Mouse (Mus musculus) heart, embryonic 14.5 days (tissue): ENCODE results near the gene Ms4a12. TPM values are rescaled to one million over a fixed set of nuclear protein-coding genes. Genes with fewer than 3 reads are reported as not detected.
"Not testable (repeated sequence)": the region's sequence is repeated elsewhere in the genome, so short reads cannot be mapped to it uniquely, and the experiment has no call there.

Experiments
- ATAC-seq: fragments of 200-750 bp; cut with Nextera tagmentation; 2 replicates; pipeline ENCODE4 v1.8.0; 2017; ENCODE audit warnings: low read depth, moderate TSS enrichment; ENCODE audit not compliant: insufficient number of reproducible peaks, insufficient read depth, low FRiP score
- H3K27ac ChIP-seq, 2 experiments: fragments of 200-500 bp in 1 of 2; fragments of 300-500 bp in 1 of 2; sonication (generic) in 1 of 2; replicated peaks in 1 of 2; 2 replicates each; pipeline ENCODE4 v1.5.1; 2012 to 2014; ENCODE audit warnings: low read depth in 2 of 2, low read length in 2 of 2, control low read depth in 1 of 2, mild to moderate bottlenecking in 1 of 2, mixed read lengths in 1 of 2; ENCODE audit not compliant: control insufficient read depth in 1 of 2, insufficient read depth in 1 of 2
- H3K27me3 ChIP-seq: fragments of 300-500 bp; sonication (generic); 2 replicates; pipeline ENCODE4 v1.6.1; 2014; ENCODE audit warnings: mild to moderate bottlenecking, low read length, control low read depth; ENCODE audit not compliant: control insufficient read depth, insufficient read depth
- H3K36me3 ChIP-seq: fragments of 300-500 bp; sonication (generic); 2 replicates; pipeline ENCODE4 v1.6.1; 2014; ENCODE audit warnings: mild to moderate bottlenecking, control low read depth, low read length, mixed read lengths; ENCODE audit not compliant: control insufficient read depth, insufficient read depth
- H3K4me1 ChIP-seq, 2 experiments: fragments of 200-500 bp in 1 of 2; fragments of 300-500 bp in 1 of 2; sonication (generic) in 1 of 2; 2 replicates each; pipeline ENCODE4 v1.6.1; 2012 to 2014; ENCODE audit warnings: low read length in 2 of 2, control low read depth in 1 of 2, mixed read lengths in 1 of 2; ENCODE audit not compliant: control insufficient read depth in 2 of 2, insufficient read depth in 2 of 2
- H3K4me2 ChIP-seq: fragments of 300-500 bp; sonication (generic); 2 replicates; pipeline ENCODE4 v1.6.1; 2014; ENCODE audit warnings: mild to moderate bottlenecking, low read length
- H3K4me3 ChIP-seq, 2 experiments: fragments of 200-500 bp in 1 of 2; fragments of 300-500 bp in 1 of 2; sonication (generic) in 1 of 2; 2 replicates each; pipeline ENCODE4 v1.5.1; 2012 to 2014; ENCODE audit warnings: low read length in 2 of 2, mild to moderate bottlenecking in 2 of 2, control low read depth in 1 of 2, low read depth in 1 of 2, moderate library complexity in 1 of 2; ENCODE audit not compliant: control insufficient read depth in 1 of 2, insufficient read depth in 1 of 2
- H3K9ac ChIP-seq: fragments of 300-500 bp; sonication (generic); 2 replicates; pipeline ENCODE4 v1.6.1; 2014; ENCODE audit warnings: mild to moderate bottlenecking, low read length
- H3K9me3 ChIP-seq: fragments of 300-500 bp; sonication (generic); 2 replicates; pipeline ENCODE4 v1.6.1; 2016; ENCODE audit warnings: low read length, control low read depth; ENCODE audit not compliant: control insufficient read depth
- WGBS: fragments of 180-500 bp; shearing (Covaris S2); extraction: QIAGEN DNeasy Blood & Tissue Kit; methylation state at CpG from one replicate; pipeline ENCODE4 v1.1.7; 2014; 5-methylcytosine and 5-hydroxymethylcytosine counted together
- polyA plus RNA-seq: library from polyadenylated mRNA; unstranded; fragments of >200 nt; fragmentation: Nextera tagmentation; extraction: Ambion mirVana; gene quantifications from 2 replicates; pipeline ENCODE4 v1.2.1, GENCODE M21; 2014

Ms4a12 gene
- polyA plus RNA-seq, 1 experiment from 2014 or later, result not detected

- 55% methylated on average over 4 of the region's 4 CpGs for WGBS
- not testable (repeated sequence) for H3K36me3 ChIP-seq, H3K27ac ChIP-seq, H3K4me1 ChIP-seq, H3K9me3 ChIP-seq, H3K9ac ChIP-seq, H3K4me3 ChIP-seq, H3K27me3 ChIP-seq, ATAC-seq, H3K4me2 ChIP-seq
Measured at GRCm38 (mm10) chr19:11262932-11263331, 30.7 kb upstream of the Ms4a12 start.

- H3K4me3 ChIP-seq, result no peak overlapping the region
- H3K9ac ChIP-seq, result no peak overlapping the region
- 89% methylated on average over 2 of the region's 2 CpGs for WGBS
- no peaks in the 10 kb centered on the region for H3K9me3 ChIP-seq
- H3K4me2 ChIP-seq, result no peak overlapping the region
- no peak overlapping the region for H3K27ac ChIP-seq
- ATAC-seq, result no peak
- no peaks in the 10 kb centered on the region for H3K4me1 ChIP-seq
- H3K36me3 ChIP-seq, result no peaks in the 10 kb centered on the region
- no peaks in the 10 kb centered on the region for H3K27me3 ChIP-seq
Measured at GRCm38 (mm10) chr19:11261522-11261921, 29.3 kb upstream of the Ms4a12 start.

GRCm38 (mm10) chr19:11244230-11244629 is 12.0 kb upstream of the Ms4a12 start:
- Histone ChIP-seq H3K36me3 (no peaks in the 10 kb centered on the region), H3K4me3 (no peak overlapping the region), H3K9ac (no peak overlapping the region), H3K4me1 (no peaks in the 10 kb centered on the region), H3K9me3 (no peaks in the 10 kb centered on the region), H3K4me2 (no peak overlapping the region), H3K27me3 (no peaks in the 10 kb centered on the region), H3K27ac (no peak overlapping the region)
- no peak for ATAC-seq

- no peak for ATAC-seq
- 68% methylated on average over 5 of the region's 5 CpGs for WGBS
Measured at GRCm38 (mm10) chr19:11242560-11242959, 10.3 kb upstream of the Ms4a12 start.

GRCm38 (mm10) chr19:11235820-11236219 is 3.6 kb upstream of the Ms4a12 start:
- Histone ChIP-seq H3K9ac (no peak overlapping the region), H3K27ac (no peak overlapping the region), H3K9me3 (no peaks in the 10 kb centered on the region), H3K36me3 (no peaks in the 10 kb centered on the region), H3K4me1 (no peaks in the 10 kb centered on the region), H3K4me3 (no peak overlapping the region), H3K4me2 (no peak overlapping the region), H3K27me3 (no peaks in the 10 kb centered on the region)
- no peak for ATAC-seq

More at GRCm38 (mm10) chr19:11242560-11242959, 10.3 kb upstream of the Ms4a12 start:
- Histone ChIP-seq H3K27me3 (no peaks in the 10 kb centered on the region), H3K4me2 (no peak overlapping the region), H3K9ac (no peak overlapping the region), H3K36me3 (no peaks in the 10 kb centered on the region), H3K27ac (no peak overlapping the region), H3K9me3 (no peaks in the 10 kb centered on the region), H3K4me1 (no peaks in the 10 kb centered on the region), H3K4me3 (no peak overlapping the region)

- no peak for ATAC-seq
- H3K27me3 ChIP-seq, result no peaks in the 10 kb centered on the region
- no peak overlapping the region for H3K4me3 ChIP-seq
- no peaks in the 10 kb centered on the region for H3K9me3 ChIP-seq
- H3K27ac ChIP-seq, result no peak overlapping the region
- 66% methylated on average over 5 of the region's 5 CpGs for WGBS
- H3K36me3 ChIP-seq, result no peaks in the 10 kb centered on the region
- no peaks in the 10 kb centered on the region for H3K4me1 ChIP-seq
- H3K9ac ChIP-seq, result no peak overlapping the region
- H3K4me2 ChIP-seq, result no peak overlapping the region
Measured at GRCm38 (mm10) chr19:11234921-11235735, 2.9 kb upstream of the Ms4a12 start.

- no peak overlapping the region for H3K4me2 ChIP-seq
- no peak overlapping the region for H3K27ac ChIP-seq
- no peaks in the 10 kb centered on the region for H3K27me3 ChIP-seq
- no peaks in the 10 kb centered on the region for H3K9me3 ChIP-seq
- no peak for ATAC-seq
- H3K36me3 ChIP-seq, result no peaks in the 10 kb centered on the region
- WGBS, result 62% methylated on average over 5 of the region's 5 CpGs
- H3K9ac ChIP-seq, result no peak overlapping the region
- H3K4me3 ChIP-seq, result no peak overlapping the region
- no peaks in the 10 kb centered on the region for H3K4me1 ChIP-seq
Measured at GRCm38 (mm10) chr19:11234244-11234643, 2.0 kb upstream of the Ms4a12 start.

GRCm38 (mm10) chr19:11196546-11196945 is 35.7 kb downstream of the Ms4a12 start, which contains the start of gene Ms4a13:
Gene Ms4a13 (minus strand): TSS chr19:11196737.
- no peak for ATAC-seq
- no peaks in the 10 kb centered on the region for H3K4me1 ChIP-seq
- H3K4me2 ChIP-seq, result no peak within 1 kb of the TSS
- no peak within 1 kb of the TSS for H3K9ac ChIP-seq
- no peak within 1 kb of the TSS for H3K4me3 ChIP-seq
- H3K27me3 ChIP-seq, result no peaks in the 10 kb centered on the region
- H3K9me3 ChIP-seq, result no peaks in the 10 kb centered on the region
- H3K36me3 ChIP-seq, result no peaks in the 10 kb centered on the region
- 58% methylated on average over 12 of the region's 12 CpGs for WGBS
- no peak within 1 kb of the TSS for H3K27ac ChIP-seq
